Mouse (Mus musculus) midbrain, embryonic 14.5 days (tissue): ENCODE data around the gene Bag6. TPM values are rescaled to one million over a fixed set of nuclear protein-coding genes. Genes with fewer than 3 reads are reported as not detected.

Experiments used
- ATAC-seq: fragments of 200-750 bp; cut with Nextera tagmentation; 2 replicates; pipeline ENCODE4 v1.8.0; 2017; ENCODE audit warnings: moderate number of reproducible peaks, moderate library complexity; ENCODE audit not compliant: low FRiP score, low TSS enrichment
- DNase-seq: peaks from one replicate; pipeline ENCODE4 v3.0.0-alpha.2; 2015
- H3K27ac ChIP-seq: fragments of 300-500 bp; sonication (generic); replicated peaks from 2 replicates; pipeline ENCODE4 v1.5.1; 2014; ENCODE audit warnings: mild to moderate bottlenecking, low read depth, low read length, moderate library complexity
- H3K27me3 ChIP-seq: fragments of 300-500 bp; sonication (generic); 2 replicates; pipeline ENCODE4 v1.6.1; 2014; ENCODE audit warnings: low read length, control low read depth, mixed read lengths; ENCODE audit not compliant: control insufficient read depth, insufficient read depth
- H3K36me3 ChIP-seq: fragments of 300-500 bp; sonication (generic); 2 replicates; pipeline ENCODE4 v1.6.1; 2014; ENCODE audit warnings: low read length, control low read depth; ENCODE audit not compliant: control insufficient read depth, insufficient read depth
- H3K4me1 ChIP-seq: fragments of 300-500 bp; sonication (generic); 2 replicates; pipeline ENCODE4 v1.6.1; 2014; ENCODE audit warnings: mild to moderate bottlenecking, antibody characterized with exemption, low read length, control low read depth; ENCODE audit not compliant: control insufficient read depth, insufficient read depth
- H3K4me2 ChIP-seq: fragments of 300-500 bp; sonication (generic); 2 replicates; pipeline ENCODE4 v1.6.1; 2014; ENCODE audit warnings: mild to moderate bottlenecking, low read length, moderate library complexity
- H3K4me3 ChIP-seq: fragments of 300-500 bp; sonication (generic); replicated peaks from 2 replicates; pipeline ENCODE4 v1.5.1; 2014; ENCODE audit warnings: low read depth, low read length
- H3K9ac ChIP-seq: fragments of 300-500 bp; sonication (generic); replicated peaks from 2 replicates; pipeline ENCODE4 v1.6.1; 2014; ENCODE audit warnings: mild to moderate bottlenecking, low read length, moderate library complexity
- H3K9me3 ChIP-seq: fragments of 300-500 bp; sonication (generic); 2 replicates; pipeline ENCODE4 v1.6.1; 2016; ENCODE audit warnings: low read length, control low read depth, mixed read lengths; ENCODE audit not compliant: control insufficient read depth
- WGBS: fragments of 180-500 bp; shearing (Covaris S2); extraction: QIAGEN DNeasy Blood & Tissue Kit; methylation state at CpG from one replicate; pipeline ENCODE4 v1.1.7; 2014; 5-methylcytosine and 5-hydroxymethylcytosine counted together
- polyA plus RNA-seq: library from polyadenylated mRNA; unstranded; fragments of >200 nt; fragmentation: Nextera tagmentation; extraction: Ambion mirVana; gene quantifications from 2 replicates; pipeline ENCODE4 v1.2.1, GENCODE M21; 2014

The Bag6 gene
- polyA plus RNA-seq, 1 experiment from 2014 or later = 122 TPM

DNA sequence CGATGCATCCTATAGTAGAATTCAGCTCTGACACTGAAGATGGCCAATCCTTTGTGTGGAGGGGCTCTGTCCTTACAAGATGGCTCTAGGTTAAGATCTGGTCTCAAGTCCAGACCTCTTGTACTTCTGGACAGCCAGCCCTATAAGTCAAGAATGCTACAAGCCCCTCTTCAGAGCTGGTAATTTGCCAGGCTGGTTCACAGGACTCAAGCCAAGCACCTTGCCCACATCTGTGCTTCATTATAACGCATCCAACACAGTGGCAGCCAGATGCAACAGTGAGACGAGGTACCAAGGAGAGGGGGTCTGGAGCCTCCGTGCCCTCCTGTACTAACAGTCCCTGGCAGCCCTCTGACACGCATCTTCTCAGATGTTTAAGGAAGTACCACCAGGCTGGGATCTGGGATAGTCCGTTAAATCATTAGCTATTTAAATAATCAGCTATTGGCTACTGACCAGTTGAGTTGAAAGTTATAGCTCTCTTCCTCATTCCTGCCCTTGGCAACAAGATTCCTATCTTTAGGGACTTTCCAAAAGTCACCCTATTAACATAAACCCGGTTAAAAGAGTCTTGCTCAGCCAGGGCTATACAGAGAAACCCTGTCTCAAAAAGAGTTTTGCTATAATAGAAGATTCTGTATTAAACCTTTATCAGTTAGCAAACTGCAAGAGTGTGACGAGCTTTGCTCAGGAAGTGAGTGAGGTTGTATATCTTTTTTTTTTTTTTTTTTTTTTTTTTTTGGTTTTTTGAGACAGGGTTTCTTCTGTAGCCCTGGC is 39.4 kb downstream of the Bag6 start:
- no peaks in the 10 kb centered on the region for H3K36me3 ChIP-seq
- DNase-seq (no peak), ATAC-seq (no peak)
- H3K27me3 ChIP-seq = no peaks in the 10 kb centered on the region
- 84% methylated on average over 8 of the region's 8 CpGs for WGBS
- H3K4me3 ChIP-seq = no peak overlapping the region
- no peak overlapping the region for H3K9ac ChIP-seq
- no peaks in the 10 kb centered on the region for H3K9me3 ChIP-seq
- no peak overlapping the region for H3K27ac ChIP-seq
- no peak overlapping the region for H3K4me2 ChIP-seq
- H3K4me1 ChIP-seq = no peaks in the 10 kb centered on the region

DNA sequence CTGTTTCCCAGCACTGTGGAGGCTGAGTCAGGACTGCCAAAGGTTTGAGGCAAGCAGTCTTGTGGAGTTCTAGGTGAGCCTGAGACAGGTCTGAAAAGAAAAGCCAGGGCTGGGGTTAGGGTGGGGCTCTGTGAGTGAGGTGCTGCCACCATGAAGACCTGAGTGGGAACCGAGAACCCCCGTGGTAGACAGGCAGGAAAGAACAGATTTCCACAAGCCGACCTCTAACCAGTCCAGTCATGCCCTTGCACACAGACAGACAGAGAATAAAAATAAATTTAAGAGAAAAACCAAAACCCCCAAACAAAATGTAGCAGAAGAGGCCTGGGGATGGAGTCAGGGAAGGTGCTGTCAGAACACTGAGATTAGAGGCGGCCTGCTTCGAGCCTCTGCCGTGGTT is 40.4 kb downstream of the Bag6 start:
- Histone ChIP-seq H3K9ac (no peak overlapping the region), H3K4me3 (no peak overlapping the region), H3K27ac (no peak overlapping the region), H3K4me2 (no peak overlapping the region), H3K9me3 (no peaks in the 10 kb centered on the region), H3K4me1 (no peaks in the 10 kb centered on the region), H3K27me3 (no peaks in the 10 kb centered on the region), H3K36me3 (no peaks in the 10 kb centered on the region)
- no peak for DNase-seq
- WGBS = 59% methylated on average over 6 of the region's 6 CpGs
- no peak for ATAC-seq

DNA sequence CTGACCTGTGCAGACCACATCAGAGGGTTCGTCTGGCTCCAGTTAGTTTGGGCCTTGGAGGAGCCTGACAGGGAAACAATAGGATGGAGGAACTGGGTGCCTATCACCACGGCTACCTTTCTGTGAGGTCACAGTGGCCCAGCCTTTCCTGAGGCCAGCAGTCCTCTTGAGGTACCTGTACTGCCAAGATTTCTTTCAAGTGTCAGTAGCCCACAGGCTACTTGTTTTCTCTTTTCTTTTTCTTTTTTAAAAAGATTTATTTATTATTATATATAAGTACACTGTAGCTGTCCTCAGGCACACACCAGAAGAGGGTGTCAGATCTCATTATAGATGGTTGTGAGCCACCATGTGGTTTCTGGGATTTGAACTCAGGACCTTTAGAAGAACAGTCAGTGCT is 41.0 kb downstream of the Bag6 start, which contains the start of gene Aif1:
Aif1 (minus strand) TSS at position 101 of the 400 bp plus-strand sequence.
- H3K4me3 ChIP-seq = no peak within 1 kb of the TSS
- no peak for ATAC-seq
- no peaks in the 10 kb centered on the region for H3K9me3 ChIP-seq
- H3K27ac ChIP-seq = no peak within 1 kb of the TSS
- H3K4me2 ChIP-seq = no peak within 1 kb of the TSS
- no peaks in the 10 kb centered on the region for H3K27me3 ChIP-seq
- H3K9ac ChIP-seq = no peak within 1 kb of the TSS
- no peak for DNase-seq
- H3K36me3 ChIP-seq = no peaks in the 10 kb centered on the region
- H3K4me1 ChIP-seq = no peaks in the 10 kb centered on the region
- 28% methylated on average over 2 of the region's 2 CpGs for WGBS

DNA sequence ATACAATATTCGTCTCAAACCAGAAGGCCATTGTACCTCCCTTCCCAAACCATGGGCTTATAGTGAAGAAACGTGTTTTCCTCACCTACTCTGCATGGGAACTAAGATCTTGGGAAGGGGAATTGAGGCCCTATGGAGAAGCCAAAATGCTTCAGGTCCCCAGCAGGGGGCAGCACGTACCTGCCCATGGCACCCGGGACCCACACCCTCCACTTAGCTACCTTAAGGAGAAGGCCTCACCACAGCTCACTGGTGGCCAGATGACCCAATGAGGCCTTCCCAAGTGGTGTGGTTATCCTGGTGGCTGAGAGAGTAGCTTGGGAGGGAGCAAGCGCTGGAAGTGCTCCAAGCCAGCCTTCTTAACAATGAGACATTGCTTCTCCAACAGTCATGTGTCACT is 43.5 kb downstream of the Bag6 start:
- H3K36me3 ChIP-seq = no peaks in the 10 kb centered on the region
- no peak overlapping the region for H3K9ac ChIP-seq
- H3K9me3 ChIP-seq = no peaks in the 10 kb centered on the region
- WGBS = 22% methylated on average over 5 of the region's 5 CpGs
- DNase-seq (peak; percentile 78), ATAC-seq (no peak)
- H3K27me3 ChIP-seq = no peaks in the 10 kb centered on the region
- H3K4me2 ChIP-seq = no peak overlapping the region
- no peak overlapping the region for H3K27ac ChIP-seq
- no peaks in the 10 kb centered on the region for H3K4me1 ChIP-seq
- no peak overlapping the region for H3K4me3 ChIP-seq

DNA sequence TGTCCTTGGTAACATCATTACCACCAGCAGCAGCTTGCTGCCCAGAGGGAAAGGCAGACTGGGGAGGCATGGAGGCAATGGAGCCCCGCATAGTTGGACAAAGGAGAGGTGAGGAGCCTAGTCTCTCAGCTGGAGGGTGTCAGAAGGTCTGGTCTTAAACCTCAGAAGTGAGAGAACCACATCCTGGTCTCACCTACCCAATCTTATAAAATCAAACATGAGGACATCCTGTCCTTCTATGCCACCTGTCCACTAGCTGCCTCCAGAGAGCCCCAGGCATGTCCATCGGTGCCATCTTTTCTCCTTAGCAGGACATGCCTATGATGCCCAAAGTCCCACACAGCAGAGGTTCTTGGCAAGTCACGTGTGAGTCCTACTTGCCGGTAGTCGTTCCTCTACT is 45.1 kb downstream of the Bag6 start:
- H3K4me3 ChIP-seq = no peak overlapping the region
- ATAC-seq = no peak
- no peaks in the 10 kb centered on the region for H3K9me3 ChIP-seq
- no peaks in the 10 kb centered on the region for H3K36me3 ChIP-seq
- no peak for DNase-seq
- H3K27ac ChIP-seq = no peak overlapping the region
- H3K9ac ChIP-seq = no peak overlapping the region
- no peak overlapping the region for H3K4me2 ChIP-seq
- H3K27me3 ChIP-seq = no peaks in the 10 kb centered on the region
- H3K4me1 ChIP-seq = no peaks in the 10 kb centered on the region
- WGBS = 86% methylated on average over 5 of the region's 5 CpGs

DNA sequence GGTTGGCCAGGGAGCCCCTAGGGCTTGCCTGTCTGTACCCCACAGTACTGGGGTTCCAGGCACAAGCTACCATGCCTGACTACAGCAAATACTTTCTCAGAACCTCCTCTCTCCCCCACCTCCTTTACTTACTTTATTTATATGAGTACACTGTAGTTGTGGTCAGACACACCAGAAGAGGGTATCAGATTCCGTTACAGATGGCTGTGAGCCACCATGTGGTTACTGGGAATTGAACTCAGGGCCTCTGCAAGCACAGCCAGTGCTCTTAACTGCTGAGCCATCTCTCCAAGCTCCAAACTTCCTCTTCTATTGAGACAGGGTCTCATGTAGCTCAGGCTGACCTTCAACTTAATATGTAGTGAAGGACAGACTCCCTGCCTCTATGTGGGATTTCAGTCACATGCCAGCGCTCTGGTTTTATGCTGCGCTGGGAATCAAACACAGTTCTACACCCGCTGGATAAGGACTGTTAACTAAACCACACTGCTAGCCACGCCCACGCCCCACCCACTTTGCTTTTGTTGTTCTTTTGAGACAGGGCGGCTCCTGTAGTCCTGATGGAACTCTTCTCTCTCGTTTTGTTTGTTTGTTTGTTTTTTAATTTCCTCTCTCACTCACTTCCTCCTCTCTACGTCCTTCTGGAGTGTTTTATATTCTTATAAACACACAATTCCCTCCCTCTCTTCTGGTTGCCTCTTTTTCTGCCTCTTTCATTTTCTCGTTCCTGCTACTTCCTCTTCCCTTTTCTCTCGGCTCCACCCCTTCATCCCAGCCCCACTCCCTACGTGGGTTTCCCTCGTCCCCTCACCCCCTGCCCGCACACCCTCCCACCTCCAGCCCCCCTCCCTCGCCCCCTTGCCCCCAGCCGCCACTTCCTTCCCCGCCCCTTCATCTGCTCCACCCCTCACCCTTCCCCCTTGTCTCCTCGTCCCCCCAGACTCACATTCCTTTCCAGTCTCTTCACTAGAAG is 50.9 kb downstream of the Bag6 start:
- WGBS = 3% methylated on average over 18 of the region's 18 CpGs
- H3K27ac ChIP-seq = peak overlapping the region; percentile 45; the same call in 1 of the 2 replicates
- H3K4me3 ChIP-seq = peak overlapping the region; percentile 28
- no peaks in the 10 kb centered on the region for H3K9me3 ChIP-seq
- peak; percentile 67 for DNase-seq
- no peak; the same call in 1 of the 2 replicates for ATAC-seq
- no peaks in the 10 kb centered on the region for H3K36me3 ChIP-seq
- peaks cover 10% of the 10 kb centered on the region; the same call in 1 of the 2 replicates for H3K4me1 ChIP-seq
- peak overlapping the region; percentile 32; the same call in 1 of the 2 replicates for H3K9ac ChIP-seq
- H3K4me2 ChIP-seq = peak overlapping the region; percentile 47
- H3K27me3 ChIP-seq = no peaks in the 10 kb centered on the region

DNA sequence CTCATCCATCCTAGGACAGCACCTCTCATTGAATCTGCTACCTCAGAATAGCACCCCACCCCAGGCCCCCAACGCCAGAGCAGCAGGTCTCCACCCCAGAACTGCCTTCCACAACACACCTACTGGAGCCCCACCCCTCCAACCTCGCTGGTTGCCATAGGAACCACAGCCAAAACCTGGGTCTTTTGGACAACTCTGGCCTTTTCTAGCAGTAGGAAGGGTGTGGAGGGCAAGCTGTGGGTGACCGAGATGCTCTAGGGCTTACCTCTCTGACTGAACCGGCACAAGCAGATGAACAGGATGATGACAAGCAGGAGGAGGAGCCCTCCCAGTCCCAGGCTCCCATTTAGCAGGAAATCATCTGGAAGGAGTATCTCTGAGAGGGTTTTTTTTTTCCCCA is 51.7 kb downstream of the Bag6 start:
- H3K27ac ChIP-seq = peak overlapping the region; percentile 45; the same call in 1 of the 2 replicates
- no peak for ATAC-seq
- peak overlapping the region; percentile 28 for H3K4me3 ChIP-seq
- 2% methylated on average over 4 of the region's 4 CpGs for WGBS
- H3K9ac ChIP-seq = no peak overlapping the region
- H3K27me3 ChIP-seq = no peaks in the 10 kb centered on the region
- no peaks in the 10 kb centered on the region for H3K9me3 ChIP-seq
- H3K4me2 ChIP-seq = peak overlapping the region; percentile 47
- DNase-seq = peak; percentile 27
- H3K36me3 ChIP-seq = no peaks in the 10 kb centered on the region
- H3K4me1 ChIP-seq = peaks cover 10% of the 10 kb centered on the region; the same call in 1 of the 2 replicates

DNA sequence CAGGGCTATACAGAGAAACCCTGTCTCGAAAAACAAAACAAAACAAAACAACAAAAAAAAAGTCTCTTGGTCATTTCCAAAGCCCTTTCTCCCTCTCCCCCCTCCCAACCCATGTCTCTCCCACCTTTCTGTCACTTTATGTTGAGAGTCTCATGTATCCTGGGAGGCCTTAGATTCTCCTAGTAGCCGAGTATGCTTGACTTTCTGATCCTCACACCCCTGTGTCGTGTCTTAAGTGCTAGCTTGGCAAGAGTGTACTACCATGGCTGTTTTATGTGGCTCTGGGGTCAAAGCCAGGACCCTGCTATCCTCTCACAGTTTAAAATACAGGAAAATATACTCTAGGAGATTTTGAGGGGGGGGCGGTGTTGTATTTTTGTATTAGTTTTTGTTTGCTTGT is 52.4 kb downstream of the Bag6 start:
- no peak for ATAC-seq
- H3K4me2 ChIP-seq = no peak overlapping the region
- H3K9me3 ChIP-seq = no peaks in the 10 kb centered on the region
- H3K36me3 ChIP-seq = no peaks in the 10 kb centered on the region
- H3K27me3 ChIP-seq = no peaks in the 10 kb centered on the region
- H3K27ac ChIP-seq = no peak overlapping the region
- peaks cover 10% of the 10 kb centered on the region; the same call in 1 of the 2 replicates for H3K4me1 ChIP-seq
- 84% methylated on average over 4 of the region's 4 CpGs for WGBS
- no peak overlapping the region for H3K4me3 ChIP-seq
- no peak overlapping the region for H3K9ac ChIP-seq
- no peak for DNase-seq
